Mouse (Mus musculus) MEL (cell line): Measurements from ENCODE around the gene Csnk1d.

Source experiments
- CTCF ChIP-seq, 3 experiments: IDR thresholded peaks in 2 of 3; conservative IDR thresholded peaks in 1 of 3; 2 replicates each; pipeline ENCODE4 v1.5.1; 2011 to 2012; ENCODE audit warnings: low read length in 3 of 3, low read depth in 2 of 3, mild to moderate bottlenecking in 2 of 3, improper control_type of control experiment in 1 of 3, inconsistent platforms in 1 of 3, mixed read lengths in 1 of 3, moderate library complexity in 1 of 3; ENCODE audit not compliant: control insufficient read depth in 1 of 3, insufficient read depth in 1 of 3, poor library complexity in 1 of 3, severe bottlenecking in 1 of 3
- MEF2A ChIP-seq: IDR thresholded peaks from 2 replicates; pipeline ENCODE4 v1.6.1; 2014; ENCODE audit warnings: low read depth, mild to moderate bottlenecking, inconsistent platforms, low read length, improper control_type of control experiment; ENCODE audit not compliant: poor library complexity, insufficient replicate concordance, severe bottlenecking; ENCODE audit errors: extremely low read depth
- MXI1 ChIP-seq: IDR thresholded peaks from 2 replicates; pipeline ENCODE4 v1.6.1; 2011; ENCODE audit warnings: mild to moderate bottlenecking, low read depth, low read length, improper control_type of control experiment
- POLR2A ChIP-seq, 2 experiments: IDR thresholded peaks; 2 replicates each; pipeline ENCODE4 v1.6.1; 2011 to 2012; ENCODE audit warnings: low read length in 2 of 2, mild to moderate bottlenecking in 2 of 2, control low read depth in 1 of 2, improper control_type of control experiment in 1 of 2, low read depth in 1 of 2, moderate library complexity in 1 of 2; ENCODE audit not compliant: control insufficient read depth in 1 of 2, insufficient read depth in 1 of 2, poor library complexity in 1 of 2
- RAD21 ChIP-seq: IDR thresholded peaks from 2 replicates; pipeline ENCODE4 v1.6.1; 2011; ENCODE audit warnings: mild to moderate bottlenecking, low read depth, low read length, improper control_type of control experiment
- SIN3A ChIP-seq: IDR thresholded peaks from 2 replicates; pipeline ENCODE4 v1.6.1; 2012; ENCODE audit warnings: low read length, improper control_type of control experiment, inconsistent platforms

DNA sequence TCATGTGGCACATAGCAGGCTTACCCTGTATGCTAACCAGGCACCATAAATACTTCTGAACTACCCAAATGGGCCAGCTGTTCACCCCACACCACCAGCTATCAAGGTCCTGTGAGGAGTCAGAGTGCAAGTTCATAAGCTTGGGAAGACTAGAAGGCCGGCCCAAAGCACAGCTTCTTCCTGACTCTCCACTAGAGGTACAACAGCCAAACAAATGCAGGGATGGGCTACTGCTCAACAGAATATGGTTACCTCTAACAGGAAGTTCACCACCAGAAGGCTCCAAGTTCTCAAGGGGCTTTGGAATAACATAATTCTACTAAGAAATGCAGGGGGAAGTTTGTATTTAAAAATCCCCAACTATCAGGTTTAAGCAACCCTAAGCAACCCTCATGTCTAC, 1.6 kb downstream of the Csnk1d start:
- no peak for TF ChIP-seq SIN3A
- TF ChIP-seq RAD21, result no peak
- TF ChIP-seq CTCF (IDR thresholded peaks at IDR 0.05 in 2 of 3, conservative IDR thresholded peaks at IDR 0.05 in 1 of 3; ENCODE audit: control insufficient read depth in 1 of 3, insufficient read depth in 1 of 3, low read depth in 2 of 3, low read length in 3 of 3, poor library complexity in 1 of 3, severe bottlenecking in 1 of 3), result no peak
- no peak for TF ChIP-seq MEF2A
- no peak for TF ChIP-seq POLR2A (IDR thresholded peaks at IDR 0.05; ENCODE audit: control insufficient read depth in 1 of 2, insufficient read depth in 1 of 2, low read depth in 1 of 2, low read length in 2 of 2, poor library complexity in 1 of 2)
- no peak for TF ChIP-seq MXI1
